8 mouse cellular contexts compared by ENCODE assay signal in the genomic region with DNA sequence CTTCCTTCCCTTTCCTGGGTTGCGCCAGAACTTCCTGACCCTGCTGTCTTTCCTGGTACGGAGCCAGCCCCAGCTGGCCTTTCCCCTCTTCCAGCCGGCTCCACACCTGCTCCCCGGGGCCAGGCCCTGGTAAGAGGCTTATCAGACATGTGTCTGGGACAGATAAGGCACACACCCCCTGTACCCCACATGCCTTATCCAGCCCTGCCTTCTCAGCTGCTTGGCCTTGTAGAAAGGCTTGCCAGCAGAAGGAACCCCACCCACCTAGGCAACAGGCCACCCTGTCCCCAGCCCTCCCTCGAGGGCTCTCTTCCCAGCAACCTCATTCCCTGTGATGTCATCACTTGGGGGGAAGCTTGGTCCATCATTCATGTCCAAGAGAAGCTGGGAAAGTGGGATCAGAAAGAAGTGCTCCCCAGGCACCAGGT. TPM values are rescaled to one million over a fixed set of nuclear protein-coding genes. Genes with fewer than 3 reads are reported as not detected.
A peak's percentile ranks its signal among the peaks of the same experiment; 100 is the strongest.
DNase-seq lines count a peak whose midpoint lies in the region; ATAC-seq lines count a peak whose summit lies in the region.

No protein-coding gene starts in this region.

- WGBS in forebrain, embryonic 13.5 days, result 16% methylated on average over 5 of the region's 5 CpGs
- WGBS in limb, embryonic 12.5 days, result 22% methylated on average over 5 of the region's 5 CpGs
- 8% methylated on average over 5 of the region's 5 CpGs for WGBS in midbrain, embryonic 11.5 days

- no peak for ATAC-seq in forebrain, embryonic 13.5 days
- ATAC-seq in limb, embryonic 12.5 days (ENCODE audit: insufficient number of reproducible peaks, insufficient read depth, low FRiP score, low TSS enrichment, low read depth), result 0 out of 2 replicates have a peak, but pooled peaks have one; percentile 21
- peak; percentile 59 for ATAC-seq in midbrain, embryonic 11.5 days (ENCODE audit: low FRiP score)

- H3K27ac ChIP-seq in forebrain, embryonic 13.5 days, result no peak overlapping the region
- no peak overlapping the region for H3K27ac ChIP-seq in limb, embryonic 12.5 days
- H3K27ac ChIP-seq in midbrain, embryonic 11.5 days (ENCODE audit: low read depth, low read length), result no peak overlapping the region

- H3K27me3 ChIP-seq in forebrain, embryonic 13.5 days, result no peaks in the 10 kb centered on the region; the same call in 1 of the 2 replicates
- H3K27me3 ChIP-seq in limb, embryonic 12.5 days, result peaks cover 12% of the 10 kb centered on the region
- H3K27me3 ChIP-seq in midbrain, embryonic 11.5 days (ENCODE audit: control insufficient read depth, insufficient read depth, low read length), result no peaks in the 10 kb centered on the region

- H3K9ac ChIP-seq in forebrain, embryonic 13.5 days, result 0 out of 2 replicates have a peak overlapping the region, but pooled peaks have one; percentile 26
- H3K9ac ChIP-seq in limb, embryonic 12.5 days (replicated peaks), result peak overlapping the region; percentile 34; the same call in 1 of the 2 replicates
- no peak overlapping the region for H3K9ac ChIP-seq in midbrain, embryonic 11.5 days (ENCODE audit: low read length)

- no peaks in the 10 kb centered on the region for H3K36me3 ChIP-seq in forebrain, embryonic 13.5 days (ENCODE audit: poor library complexity, severe bottlenecking)
- no peaks in the 10 kb centered on the region for H3K36me3 ChIP-seq in limb, embryonic 12.5 days
- H3K36me3 ChIP-seq in midbrain, embryonic 11.5 days (ENCODE audit: control insufficient read depth, insufficient read depth, low read length), result no peaks in the 10 kb centered on the region

- peak overlapping the region; percentile 32 for H3K4me2 ChIP-seq in forebrain, embryonic 13.5 days
- H3K4me2 ChIP-seq in limb, embryonic 12.5 days, result peak overlapping the region; percentile 23; the same call in 1 of the 2 replicates
- H3K4me2 ChIP-seq in midbrain, embryonic 11.5 days, result peak overlapping the region; percentile 29; the same call in 1 of the 2 replicates

- H3K4me3 ChIP-seq in forebrain, embryonic 13.5 days, result no peak overlapping the region
- no peak overlapping the region for H3K4me3 ChIP-seq in limb, embryonic 12.5 days (replicated peaks)
- H3K4me3 ChIP-seq in midbrain, embryonic 11.5 days (ENCODE audit: low read depth, low read length), result no peak overlapping the region

- H3K9me3 ChIP-seq in forebrain, embryonic 13.5 days (replicated peaks), result no peaks in the 10 kb centered on the region
- no peaks in the 10 kb centered on the region for H3K9me3 ChIP-seq in limb, embryonic 12.5 days
- no peaks in the 10 kb centered on the region for H3K9me3 ChIP-seq in midbrain, embryonic 11.5 days (ENCODE audit: control insufficient read depth, low read length)

- H3K4me1 ChIP-seq in forebrain, embryonic 13.5 days, result peaks cover 14% of the 10 kb centered on the region
- H3K4me1 ChIP-seq in limb, embryonic 12.5 days (replicated peaks), result peaks cover 16% of the 10 kb centered on the region
- peaks cover 9% of the 10 kb centered on the region for H3K4me1 ChIP-seq in midbrain, embryonic 11.5 days (ENCODE audit: control insufficient read depth, insufficient read depth, low read length)

- peak; percentile 51 for DNase-seq in adrenal gland, postnatal 10 days
- DNase-seq in adrenal gland, postnatal 4 days (ENCODE audit: low spot score in 2 of 2), result no peak
- peak; percentile 75 for DNase-seq in heart, postnatal 4 days
- no peak for DNase-seq in midbrain, embryonic 11.5 days (ENCODE audit: low spot score, missing footprints)
- DNase-seq in urinary bladder, postnatal 36 days (ENCODE audit: low spot score in 2 of 2), result peak; percentile 41 to 52
- no peak for DNase-seq in layer of hippocampus, adult 8-10 months (ENCODE audit: low spot score in 2 of 2)

RNA-seq across cellular contexts. Expression of a gene that starts 4.2 kb away (rescaled TPM):
- 1 to 10 TPM; 8.6 to 9.2 TPM for total RNA-seq in adrenal gland, postnatal 10 days (2021)
- 10 to 100 TPM; 17.3 to 19.9 TPM for total RNA-seq in adrenal gland, postnatal 4 days (2021)
- 7.8 and 7.9 TPM in 2 replicates for polyA plus RNA-seq in forebrain, embryonic 13.5 days (2015; fragmentation: Nextera tagmentation; extraction: Ambion mirVana)
- total RNA-seq in heart, postnatal 4 days (2021), result 1 to 10 TPM; 3.2 to 4.1 TPM
- 14.7 and 16.5 TPM in 2 replicates for polyA plus RNA-seq in limb, embryonic 12.5 days (2016; fragmentation: Nextera tagmentation; extraction: Ambion mirVana)
- 4.6 and 6.3 TPM in 2 replicates for polyA plus RNA-seq in midbrain, embryonic 11.5 days (2014; fragmentation: Nextera tagmentation; extraction: Ambion mirVana)
- total RNA-seq in layer of hippocampus, adult 8-10 months (2022), result 10 to 100 TPM; 41.8 to 48.9 (median 44.4) TPM

RNA-seq across cellular contexts. Expression of a gene that starts 42.2 kb away (rescaled TPM):
- total RNA-seq in adrenal gland, postnatal 10 days (2021), result under 1 TPM; 0.64 to 0.78 TPM
- total RNA-seq in adrenal gland, postnatal 4 days (2021), result 1 to 10 TPM in 1 of 2 experiments, under 1 TPM in 1; 0.96 to 1.4 TPM
- 1.2 and 2.1 TPM in 2 replicates for polyA plus RNA-seq in forebrain, embryonic 13.5 days (2015; fragmentation: Nextera tagmentation; extraction: Ambion mirVana)
- 1 to 10 TPM in 1 of 2 experiments, under 1 TPM in 1; 0.59 to 1.1 TPM for total RNA-seq in heart, postnatal 4 days (2021)
- polyA plus RNA-seq in limb, embryonic 12.5 days (2016; fragmentation: Nextera tagmentation; extraction: Ambion mirVana), result 2.2 and 2.7 TPM in 2 replicates
- polyA plus RNA-seq in midbrain, embryonic 11.5 days (2014; fragmentation: Nextera tagmentation; extraction: Ambion mirVana), result 0.76 and 1.4 TPM in 2 replicates
- 1 to 10 TPM in 1 of 4 experiments, under 1 TPM in 3; 0.72 to 1.1 (median 0.83) TPM for total RNA-seq in layer of hippocampus, adult 8-10 months (2022)

RNA-seq across cellular contexts. Expression of a gene that starts 53.1 kb away (rescaled TPM):
- total RNA-seq in adrenal gland, postnatal 10 days (2021), result 10 to 100 TPM; 14.2 to 17.7 TPM
- total RNA-seq in adrenal gland, postnatal 4 days (2021), result 10 to 100 TPM; 32.6 to 34.6 TPM
- polyA plus RNA-seq in forebrain, embryonic 13.5 days (2015; fragmentation: Nextera tagmentation; extraction: Ambion mirVana), result 28.7 and 32.0 TPM in 2 replicates
- total RNA-seq in heart, postnatal 4 days (2021), result 10 to 100 TPM; 19.5 to 21.9 TPM
- polyA plus RNA-seq in limb, embryonic 12.5 days (2016; fragmentation: Nextera tagmentation; extraction: Ambion mirVana), result 36.4 and 39.8 TPM in 2 replicates
- 26.8 and 29.1 TPM in 2 replicates for polyA plus RNA-seq in midbrain, embryonic 11.5 days (2014; fragmentation: Nextera tagmentation; extraction: Ambion mirVana)
- 10 to 100 TPM; 59.6 to 64.5 (median 63.4) TPM for total RNA-seq in layer of hippocampus, adult 8-10 months (2022)

RNA-seq across cellular contexts. Expression of a gene that starts 57.0 kb away (rescaled TPM):
- 100 to 1,000 TPM; 145 to 149 TPM for total RNA-seq in adrenal gland, postnatal 10 days (2021)
- total RNA-seq in adrenal gland, postnatal 4 days (2021), result 100 to 1,000 TPM; 139 to 148 TPM
- 333 and 349 TPM in 2 replicates for polyA plus RNA-seq in forebrain, embryonic 13.5 days (2015; fragmentation: Nextera tagmentation; extraction: Ambion mirVana)
- total RNA-seq in heart, postnatal 4 days (2021), result 100 to 1,000 TPM; 115 to 126 TPM
- polyA plus RNA-seq in limb, embryonic 12.5 days (2016; fragmentation: Nextera tagmentation; extraction: Ambion mirVana), result 160 and 175 TPM in 2 replicates
- 214 and 216 TPM in 2 replicates for polyA plus RNA-seq in midbrain, embryonic 11.5 days (2014; fragmentation: Nextera tagmentation; extraction: Ambion mirVana)
- total RNA-seq in layer of hippocampus, adult 8-10 months (2022), result 100 to 1,000 TPM; 406 to 438 (median 423) TPM

Comparison
In these comparisons a context has a peak if more than half of its experiments do, and no peak if none do; other contexts are left out.
1. DNase-seq: peak in adrenal gland, postnatal 10 days (single experiment), heart, postnatal 4 days (single experiment) and urinary bladder, postnatal 36 days (2 of 2); none in adrenal gland, postnatal 4 days (0 of 2), midbrain, embryonic 11.5 days (single experiment) and layer of hippocampus, adult 8-10 months (0 of 2).
2. Peak in every context shown above with its lines, with median percentiles within 50 percentile points of each other: H3K4me2 ChIP-seq.